Mouse (Mus musculus): Measurements from ENCODE around the gene Npc1l1. TPM values are rescaled to one million over a fixed set of nuclear protein-coding genes. Genes with fewer than 3 reads are reported as not detected.

Gene Npc1l1
- total RNA-seq, 2 experiments from 2014 or later = 0.07 TPM; not detected in 1

GRCm38 (mm10) chr11:6163062-6163461, 66.9 kb downstream of the Npc1l1 start:
- DNase-seq = no peak

GRCm38 (mm10) chr11:6161549-6161948, 68.4 kb downstream of the Npc1l1 start:
- no peak for DNase-seq

Other genes with a start within 250 kb of the Npc1l1 start
- gene Camk2b, start 163.8 kb downstream of the Npc1l1 start, total RNA-seq (2021) = 1 to 10 TPM; 8.7 to 8.8 TPM
- gene A730071L15Rik, start 30.1 kb downstream of the Npc1l1 start, total RNA-seq (2021) = under 1 TPM in 1 of 2 experiments, not detected in 1; 0.20 TPM
- 10 to 100 TPM; 64.2 to 66.8 TPM for gene Nudcd3, start 29.7 kb downstream of the Npc1l1 start, total RNA-seq (2021)
- 10 to 100 TPM; 37.5 to 38.2 TPM for gene Ddx56, start 37.6 kb upstream of the Npc1l1 start, total RNA-seq (2021)
- 10 to 100 TPM; 62.9 to 68.5 TPM for gene Tmed4, start 44.7 kb upstream of the Npc1l1 start, total RNA-seq (2021)
- 100 to 1,000 TPM; 874 to 885 TPM for gene Ogdh, start 61.5 kb upstream of the Npc1l1 start, total RNA-seq (2021)
- gene Zmiz2, start 158.9 kb upstream of the Npc1l1 start, total RNA-seq (2021) = 10 to 100 TPM; 46.8 to 49.1 TPM
- 1,000 to 10,000 TPM; 1,521 to 1,568 TPM for gene Ppia, start 185.3 kb upstream of the Npc1l1 start, total RNA-seq (2021)
- 100 to 1,000 TPM; 125 to 126 TPM for gene H2afv, start 214.3 kb upstream of the Npc1l1 start, total RNA-seq (2021)
- 10 to 100 TPM; 81.8 to 84.6 TPM for gene Purb, start 245.8 kb upstream of the Npc1l1 start, total RNA-seq (2021)